Mouse (Mus musculus) testis, adult 2 months (tissue): ENCODE data around the gene Afap1l2.

Experiments used
- CTCF ChIP-seq: fragments of 200-500 bp; IDR thresholded peaks from 2 replicates; pipeline ENCODE4 v1.5.1; 2012; ENCODE audit warnings: low read depth, mild to moderate bottlenecking, inconsistent platforms, low read length, moderate library complexity; ENCODE audit not compliant: control insufficient read depth, insufficient read depth, insufficient replicate concordance
- POLR2A ChIP-seq: fragments of 200-500 bp; IDR thresholded peaks from 2 replicates; pipeline ENCODE4 v1.6.1; 2012; ENCODE audit warnings: low read depth, mild to moderate bottlenecking, inconsistent platforms, low read length, moderate library complexity; ENCODE audit not compliant: control insufficient read depth

DNA sequence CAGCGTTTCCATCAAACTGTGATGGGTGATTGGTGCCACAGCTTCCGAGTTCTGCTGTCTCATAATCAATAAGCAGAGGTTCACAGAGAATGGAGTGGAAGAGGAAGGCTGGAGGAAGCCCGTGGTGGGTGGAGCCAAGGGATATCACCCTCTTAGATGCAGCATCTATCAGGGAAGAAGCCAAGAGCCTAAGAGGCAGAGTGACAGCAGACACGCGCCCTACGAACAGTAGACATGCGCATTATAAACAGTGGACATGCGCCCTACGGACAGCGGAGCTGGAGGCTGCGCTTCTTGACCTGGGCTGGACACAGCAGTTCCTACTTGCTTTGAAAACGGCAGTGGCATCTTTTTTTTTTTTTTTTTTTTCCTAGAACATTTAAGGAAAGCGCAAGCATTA, 53.2 kb downstream of the Afap1l2 start:
- no peak for TF ChIP-seq CTCF
- peak; percentile 5; the same call in 1 of the 2 replicates for TF ChIP-seq POLR2A
